Mouse (Mus musculus) cerebellum, adult 2 months (tissue): ENCODE measurements around the gene Mak.

Experiments
- CTCF ChIP-seq: fragments of 200-500 bp; IDR thresholded peaks from 2 replicates; pipeline ENCODE4 v1.5.1; 2011; ENCODE audit warnings: low read depth, mild to moderate bottlenecking, control low read depth, low read length, moderate library complexity, borderline replicate concordance; ENCODE audit not compliant: insufficient read depth
- POLR2A ChIP-seq: fragments of 200-500 bp; IDR thresholded peaks from 2 replicates; pipeline ENCODE4 v1.6.1; 2011; ENCODE audit warnings: low read length, control low read depth, borderline replicate concordance; ENCODE audit not compliant: insufficient read depth

- TF ChIP-seq POLR2A = no peak
- no peak for TF ChIP-seq CTCF
Measured at GRCm38 (mm10) chr13:41071617-41072016, 7.9 kb downstream of the Mak start.
